Mouse (Mus musculus) CH12.LX (cell line): ENCODE measurements around the gene Iqch.

Source experiments
- BHLHE40 ChIP-seq: IDR thresholded peaks from 2 replicates; pipeline ENCODE4 v1.6.1; 2011; ENCODE audit warnings: mild to moderate bottlenecking, low read depth, low read length, improper control_type of control experiment
- CTCF ChIP-seq, 2 experiments: IDR thresholded peaks in 1 of 2; conservative IDR thresholded peaks in 1 of 2; 2 replicates each; pipeline ENCODE4 v1.5.1; 2011 to 2012; ENCODE audit warnings: low read depth in 2 of 2, low read length in 2 of 2, improper control_type of control experiment in 1 of 2, inconsistent platforms in 1 of 2, mild to moderate bottlenecking in 1 of 2, moderate library complexity in 1 of 2
- GABPA ChIP-seq: IDR thresholded peaks from 2 replicates; pipeline ENCODE4 v1.6.1; 2012; ENCODE audit warnings: low read depth, low read length, improper control_type of control experiment, inconsistent platforms; ENCODE audit not compliant: insufficient replicate concordance
- KAT2A ChIP-seq: IDR thresholded peaks from 2 replicates; pipeline ENCODE4 v1.6.1; 2012; ENCODE audit warnings: low read length, improper control_type of control experiment, inconsistent platforms; ENCODE audit not compliant: insufficient replicate concordance
- MAX ChIP-seq: IDR thresholded peaks from 2 replicates; pipeline ENCODE4 v1.6.1; 2011; ENCODE audit warnings: low read length, improper control_type of control experiment
- MAZ ChIP-seq: IDR thresholded peaks from 2 replicates; pipeline ENCODE4 v1.6.1; 2012; ENCODE audit warnings: low read depth, mild to moderate bottlenecking, inconsistent platforms, low read length, improper control_type of control experiment, moderate library complexity
- NELFE ChIP-seq: IDR thresholded peaks from 2 replicates; pipeline ENCODE4 v1.6.1; 2011; ENCODE audit warnings: low read depth, low read length, improper control_type of control experiment
- POLR2A ChIP-seq: IDR thresholded peaks from 2 replicates; pipeline ENCODE4 v1.6.1; 2011; ENCODE audit warnings: low read depth, mild to moderate bottlenecking, improper control_type of control experiment, low read length
- RCOR1 ChIP-seq: conservative IDR thresholded peaks from 2 replicates; pipeline ENCODE4 v1.6.1; 2012; ENCODE audit warnings: low read depth, mild to moderate bottlenecking, inconsistent platforms, low read length, improper control_type of control experiment
- SIN3A ChIP-seq: IDR thresholded peaks from 2 replicates; pipeline ENCODE4 v1.6.1; 2012; ENCODE audit warnings: low read length, improper control_type of control experiment, inconsistent platforms
- TCF12 ChIP-seq: IDR thresholded peaks from 2 replicates; pipeline ENCODE4 v1.6.1; 2014; ENCODE audit warnings: low read depth, mild to moderate bottlenecking, inconsistent platforms, low read length, improper control_type of control experiment
- USF1 ChIP-seq: IDR thresholded peaks from 2 replicates; pipeline ENCODE4 v1.6.1; 2014; ENCODE audit warnings: low read depth, mild to moderate bottlenecking, inconsistent platforms, low read length, improper control_type of control experiment
- ZNF384 ChIP-seq: IDR thresholded peaks from 2 replicates; pipeline ENCODE4 v1.6.1; 2012; ENCODE audit warnings: low read depth, low read length, improper control_type of control experiment, inconsistent platforms

- TF ChIP-seq USF1 (no peak), POLR2A (no peak), CTCF (conservative IDR thresholded peaks at IDR 0.05 in 1 of 2, IDR thresholded peaks at IDR 0.05 in 1 of 2; ENCODE audit: low read depth in 2 of 2, low read length in 2 of 2) (no peak), NELFE (no peak), MAX (no peak), SIN3A (no peak), BHLHE40 (no peak), TCF12 (no peak), MAZ (no peak), ZNF384 (no peak), RCOR1 (no peak), KAT2A (no peak), GABPA (no peak)
These were observed 67.9 kb downstream of the Iqch start for GRCm38 (mm10) chr9:63534371-63534780.
